Comparison of ENCODE assay signal across 10 mouse cellular contexts in the genomic region with DNA sequence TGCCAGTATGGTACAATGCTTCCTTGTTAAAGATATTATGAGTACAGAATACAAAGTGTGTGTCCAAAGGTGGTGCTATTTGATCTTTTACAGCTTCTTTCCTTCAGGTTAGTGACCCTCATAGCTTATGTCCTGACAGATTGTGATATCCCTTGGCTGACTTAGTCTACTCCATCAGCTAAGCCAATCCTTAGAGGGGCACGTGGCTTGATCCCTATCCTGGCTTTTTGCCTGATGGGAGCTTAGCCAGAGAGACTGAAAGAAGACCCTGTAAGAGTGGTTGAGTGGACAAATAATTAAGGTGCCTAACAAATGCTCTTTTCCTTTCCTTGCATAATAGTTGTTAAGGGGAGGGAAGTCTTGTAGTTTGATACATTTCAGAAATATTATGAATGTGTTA.
DNase-seq lines count a peak whose midpoint lies in the region; ATAC-seq and TF ChIP-seq lines count a peak whose summit lies in the region.
"Had no signal": no experiment of that assay in that cellular context is flagged by ENCODE, and none has a peak within 500 bp of the region (broad histone marks: within the 10 kb centered on the region; RNA-seq: fewer than 3 reads in every experiment).

No protein-coding gene starts in this region.

- H3K4me2 ChIP-seq in stomach, embryonic 14.5 days (replicated peaks; ENCODE audit: low read depth, low read length): no peak overlapping the region
- H3K4me2 ChIP-seq in stomach, postnatal 0 days (replicated peaks; ENCODE audit: low read depth): no peak overlapping the region
- no peak overlapping the region for H3K4me2 ChIP-seq in stomach, embryonic 16.5 days (ENCODE audit: low read depth, low read length)
- H3K4me2 ChIP-seq: limb, embryonic 12.5 days had no signal

- H3K27me3 ChIP-seq in stomach, embryonic 14.5 days (ENCODE audit: control insufficient read depth, insufficient read depth, low read length): no peaks in the 10 kb centered on the region
- H3K27me3 ChIP-seq in stomach, postnatal 0 days (ENCODE audit: control insufficient read depth, insufficient read depth, low read length): no peaks in the 10 kb centered on the region
- no peaks in the 10 kb centered on the region for H3K27me3 ChIP-seq in stomach, embryonic 16.5 days (ENCODE audit: control insufficient read depth, insufficient read depth, low read length)
- H3K27me3 ChIP-seq: limb, embryonic 12.5 days had no signal

- ATAC-seq in stomach, embryonic 14.5 days (ENCODE audit: insufficient number of reproducible peaks, insufficient read depth, low FRiP score, low read depth): no peak
- ATAC-seq in stomach, postnatal 0 days (ENCODE audit: low FRiP score, low TSS enrichment): no peak
- ATAC-seq in stomach, embryonic 16.5 days (ENCODE audit: insufficient read depth, low FRiP score): no peak

- TF ChIP-seq EP300 in stomach, postnatal 0 days (optimal IDR thresholded peaks at IDR 0.05): no peak

- H3K36me3 ChIP-seq in stomach, embryonic 14.5 days (ENCODE audit: control insufficient read depth, insufficient read depth, low read length): peaks cover 4% of the 10 kb centered on the region; the same call in 1 of the 2 replicates
- H3K36me3 ChIP-seq in stomach, postnatal 0 days (ENCODE audit: control insufficient read depth, insufficient read depth, low read length): no peaks in the 10 kb centered on the region
- no peaks in the 10 kb centered on the region for H3K36me3 ChIP-seq in stomach, embryonic 16.5 days (ENCODE audit: control insufficient read depth, insufficient read depth, low read length)

- no peaks in the 10 kb centered on the region for H3K4me1 ChIP-seq in stomach, embryonic 14.5 days (ENCODE audit: control insufficient read depth, insufficient read depth, low read length)
- no peaks in the 10 kb centered on the region for H3K4me1 ChIP-seq in stomach, postnatal 0 days (replicated peaks; ENCODE audit: control insufficient read depth, insufficient read depth)
- H3K4me1 ChIP-seq in stomach, embryonic 16.5 days (ENCODE audit: control insufficient read depth, insufficient read depth, low read length): peaks cover 7% of the 10 kb centered on the region

- peak; percentile 26 to 68 for DNase-seq in cerebellum, postnatal 4 days (ENCODE audit: low spot score in 2 of 2)
- no peak for DNase-seq in cerebellum, postnatal 36 days
- peak; percentile 14 to 44 for DNase-seq in layer of hippocampus, postnatal 14 days (ENCODE audit: low spot score in 2 of 2)
- DNase-seq in layer of hippocampus, postnatal 36 days: no peak
- DNase-seq in stomach, postnatal 0 days (ENCODE audit: low spot score): no peak
- no peak for DNase-seq in left cerebral cortex, adult 8-10 months (ENCODE audit: low spot score in 2 of 2)
- DNase-seq: cerebellum, adult 11 months had no signal

- no peak overlapping the region for H3K9ac ChIP-seq in stomach, embryonic 14.5 days (replicated peaks; ENCODE audit: low read depth, low read length)
- no peak overlapping the region for H3K9ac ChIP-seq in stomach, postnatal 0 days (ENCODE audit: low read length)
- H3K9ac ChIP-seq in stomach, embryonic 16.5 days (ENCODE audit: low read length): no peak overlapping the region
- H3K9ac ChIP-seq: limb, embryonic 12.5 days had no signal

- 32% methylated on average over 1 of the region's 1 CpGs for WGBS in stomach, embryonic 14.5 days
- WGBS in stomach, postnatal 0 days: 33% methylated on average over 1 of the region's 1 CpGs
- WGBS in stomach, embryonic 16.5 days: 46% methylated on average over 1 of the region's 1 CpGs

- no peaks in the 10 kb centered on the region for H3K9me3 ChIP-seq in stomach, embryonic 14.5 days (ENCODE audit: control insufficient read depth, low read depth, low read length)
- H3K9me3 ChIP-seq in stomach, postnatal 0 days (ENCODE audit: control insufficient read depth, low read length): no peaks in the 10 kb centered on the region
- no peaks in the 10 kb centered on the region for H3K9me3 ChIP-seq in stomach, embryonic 16.5 days (replicated peaks; ENCODE audit: control insufficient read depth, low read length)
- H3K9me3 ChIP-seq: limb, embryonic 12.5 days had no signal

- TF ChIP-seq CTCF in stomach, postnatal 0 days (IDR thresholded peaks at IDR 0.05; ENCODE audit: low read depth): no peak

- H3K4me3 ChIP-seq in stomach, embryonic 14.5 days (ENCODE audit: low read depth, low read length): no peak overlapping the region
- H3K4me3 ChIP-seq in stomach, postnatal 0 days (ENCODE audit: low read depth, low read length): no peak overlapping the region
- H3K4me3 ChIP-seq in stomach, embryonic 16.5 days (replicated peaks; ENCODE audit: low read length): no peak overlapping the region
- H3K4me3 ChIP-seq: limb, embryonic 12.5 days had no signal

- peak overlapping the region; percentile 39; the same call in 1 of the 2 replicates for H3K27ac ChIP-seq in stomach, embryonic 14.5 days (ENCODE audit: low read length)
- no peak overlapping the region for H3K27ac ChIP-seq in stomach, postnatal 0 days (replicated peaks)
- peak overlapping the region; percentile 54 for H3K27ac ChIP-seq in stomach, embryonic 16.5 days (ENCODE audit: low read length)

Comparison
In these comparisons a context has a peak if more than half of its experiments do, and no peak if none do; other contexts are left out.
1. DNase-seq: peak in cerebellum, postnatal 4 days (2 of 2) and layer of hippocampus, postnatal 14 days (2 of 2); none in cerebellum, postnatal 36 days (0 of 2), layer of hippocampus, postnatal 36 days (0 of 2), stomach, postnatal 0 days (single experiment) and left cerebral cortex, adult 8-10 months (0 of 2).